Comparison of ENCODE assay signal across 10 mouse cellular contexts in genomic region chr16:38347588-38347987, GRCm38 (mm10). TPM values are rescaled to one million over a fixed set of nuclear protein-coding genes. Genes with fewer than 3 reads are reported as not detected.
A peak's percentile ranks its signal among the peaks of the same experiment; 100 is the strongest.
DNase-seq lines count a peak whose midpoint lies in the region; ATAC-seq and TF ChIP-seq lines count a peak whose summit lies in the region.
"Had no signal": no experiment of that assay in that cellular context is flagged by ENCODE, and none has a peak within 500 bp of the region (broad histone marks: within the 10 kb centered on the region; RNA-seq: fewer than 3 reads in every experiment).

No protein-coding gene starts in this region.

- peak overlapping the region; percentile 87 for H3K4me3 ChIP-seq in lung, postnatal 0 days (ENCODE audit: low read depth, low read length)
- H3K4me3 ChIP-seq in forebrain, embryonic 10.5 days: peak overlapping the region; percentile 72
- peak overlapping the region; percentile 87 for H3K4me3 ChIP-seq in limb, embryonic 12.5 days (replicated peaks)
- peak overlapping the region; percentile 55 for H3K4me3 ChIP-seq in stomach, embryonic 14.5 days (ENCODE audit: low read depth, low read length)

- H3K9me3 ChIP-seq in lung, postnatal 0 days (ENCODE audit: low read length): no peaks in the 10 kb centered on the region
- H3K9me3 ChIP-seq in forebrain, embryonic 10.5 days: no peaks in the 10 kb centered on the region
- H3K9me3 ChIP-seq in limb, embryonic 12.5 days: no peaks in the 10 kb centered on the region
- H3K9me3 ChIP-seq in stomach, embryonic 14.5 days (ENCODE audit: control insufficient read depth, low read depth, low read length): no peaks in the 10 kb centered on the region

- H3K27me3 ChIP-seq in lung, postnatal 0 days (replicated peaks; ENCODE audit: insufficient read depth, low read length): no peaks in the 10 kb centered on the region
- H3K27me3 ChIP-seq in forebrain, embryonic 10.5 days (ENCODE audit: poor library complexity, severe bottlenecking): no peaks in the 10 kb centered on the region
- no peaks in the 10 kb centered on the region for H3K27me3 ChIP-seq in limb, embryonic 12.5 days
- no peaks in the 10 kb centered on the region for H3K27me3 ChIP-seq in stomach, embryonic 14.5 days (ENCODE audit: control insufficient read depth, insufficient read depth, low read length)

- H3K4me1 ChIP-seq in lung, postnatal 0 days (ENCODE audit: insufficient read depth, low read depth, low read length): peaks cover 4% of the 10 kb centered on the region; the same call in 1 of the 2 replicates
- H3K4me1 ChIP-seq in forebrain, embryonic 10.5 days: peaks cover 17% of the 10 kb centered on the region
- H3K4me1 ChIP-seq in limb, embryonic 12.5 days (replicated peaks): peaks cover 5% of the 10 kb centered on the region
- H3K4me1 ChIP-seq in stomach, embryonic 14.5 days (ENCODE audit: control insufficient read depth, insufficient read depth, low read length): peaks cover 6% of the 10 kb centered on the region

- DNase-seq in lung, postnatal 0 days (ENCODE audit: low spot score): no peak
- DNase-seq in lung, postnatal 14 days: no peak
- DNase-seq in forebrain, embryonic 10.5 days (ENCODE audit: extremely low spot score, low spot score): no peak
- no peak for DNase-seq in cerebellum, postnatal 4 days (ENCODE audit: low spot score in 2 of 2)
- DNase-seq in layer of hippocampus, postnatal 25 days (ENCODE audit: extremely low spot score in 1 of 2, low spot score in 1 of 2): no peak
- DNase-seq in adrenal gland, postnatal 4 days (ENCODE audit: low spot score in 2 of 2): no peak
- DNase-seq: kidney, adult 9 months had no signal

- H3K36me3 ChIP-seq in lung, postnatal 0 days (ENCODE audit: insufficient read depth, low read length): no peaks in the 10 kb centered on the region
- H3K36me3 ChIP-seq in forebrain, embryonic 10.5 days (replicated peaks): peaks cover 38% of the 10 kb centered on the region
- peaks cover 27% of the 10 kb centered on the region for H3K36me3 ChIP-seq in limb, embryonic 12.5 days
- peaks cover 15% of the 10 kb centered on the region for H3K36me3 ChIP-seq in stomach, embryonic 14.5 days (ENCODE audit: control insufficient read depth, insufficient read depth, low read length)

- H3K9ac ChIP-seq in lung, postnatal 0 days (replicated peaks; ENCODE audit: low read depth): peak overlapping the region; percentile 86
- peak overlapping the region; percentile 83; the same call in 1 of the 2 replicates for H3K9ac ChIP-seq in limb, embryonic 12.5 days (replicated peaks)
- H3K9ac ChIP-seq in stomach, embryonic 14.5 days (replicated peaks; ENCODE audit: low read depth, low read length): peak overlapping the region; percentile 56

- no peak for TF ChIP-seq EP300 in lung, postnatal 0 days (IDR thresholded peaks at IDR 0.05)

- no peak overlapping the region; the same call in 1 of the 2 replicates for H3K27ac ChIP-seq in lung, postnatal 0 days (ENCODE audit: low read length)
- H3K27ac ChIP-seq in forebrain, embryonic 10.5 days: peak overlapping the region; percentile 93
- no peak overlapping the region for H3K27ac ChIP-seq in limb, embryonic 12.5 days
- no peak overlapping the region for H3K27ac ChIP-seq in stomach, embryonic 14.5 days (ENCODE audit: low read length)

- H3K4me2 ChIP-seq in lung, postnatal 0 days (replicated peaks; ENCODE audit: low read depth, low read length): peak overlapping the region; percentile 79
- H3K4me2 ChIP-seq in limb, embryonic 12.5 days: peak overlapping the region; percentile 79
- peak overlapping the region; percentile 65 for H3K4me2 ChIP-seq in stomach, embryonic 14.5 days (replicated peaks; ENCODE audit: low read depth, low read length)

- ATAC-seq in lung, postnatal 0 days: no peak
- ATAC-seq in limb, embryonic 12.5 days (ENCODE audit: insufficient number of reproducible peaks, insufficient read depth, low FRiP score, low TSS enrichment, low read depth): no peak
- ATAC-seq in stomach, embryonic 14.5 days (ENCODE audit: insufficient number of reproducible peaks, insufficient read depth, low FRiP score, low read depth): no peak

- TF ChIP-seq CTCF in lung, postnatal 0 days (IDR thresholded peaks at IDR 0.05): no peak

- 56% methylated on average over 6 of the region's 6 CpGs for WGBS in lung, postnatal 0 days
- WGBS in forebrain, embryonic 10.5 days: 60% methylated on average over 6 of the region's 6 CpGs
- WGBS in limb, embryonic 12.5 days: 62% methylated on average over 6 of the region's 6 CpGs
- WGBS in stomach, embryonic 14.5 days: 62% methylated on average over 6 of the region's 6 CpGs

RNA-seq across cellular contexts. Expression of gene Gm21987, which starts 0.7 kb away (rescaled TPM):
- polyA plus RNA-seq in lung, postnatal 0 days (2015; fragmentation: Nextera tagmentation; extraction: Ambion mirVana): not detected in 2 replicates
- not detected in 2 replicates for polyA plus RNA-seq in forebrain, embryonic 10.5 days (2016; fragmentation: Nextera tagmentation; extraction: Ambion mirVana)
- not detected in 2 replicates for polyA plus RNA-seq in limb, embryonic 12.5 days (2016; fragmentation: Nextera tagmentation; extraction: Ambion mirVana)
- not detected in 2 replicates for polyA plus RNA-seq in stomach, embryonic 14.5 days (2014; fragmentation: Nextera tagmentation; extraction: Ambion mirVana)
- total RNA-seq in layer of hippocampus, postnatal 25 days (2021): under 1 TPM in 1 of 2 experiments, not detected in 1; 0.94 TPM
- total RNA-seq in adrenal gland, postnatal 4 days (2021): not detected
- polyA plus RNA-seq: brain, embryonic 14.5 days had no signal

RNA-seq across cellular contexts. Expression of gene Cox17, which starts 0.8 kb away (rescaled TPM):
- 205 and 218 TPM in 2 replicates for polyA plus RNA-seq in lung, postnatal 0 days (2015; fragmentation: Nextera tagmentation; extraction: Ambion mirVana)
- polyA plus RNA-seq in forebrain, embryonic 10.5 days (2016; fragmentation: Nextera tagmentation; extraction: Ambion mirVana): 134 TPM in 2 replicates
- 114 and 117 TPM in 2 replicates for polyA plus RNA-seq in limb, embryonic 12.5 days (2016; fragmentation: Nextera tagmentation; extraction: Ambion mirVana)
- 135 and 147 TPM in 2 replicates for polyA plus RNA-seq in stomach, embryonic 14.5 days (2014; fragmentation: Nextera tagmentation; extraction: Ambion mirVana)
- 100 to 1,000 TPM; 117 to 135 TPM for total RNA-seq in layer of hippocampus, postnatal 25 days (2021)
- 100 to 1,000 TPM; 171 to 172 TPM for total RNA-seq in adrenal gland, postnatal 4 days (2021)

RNA-seq across cellular contexts. Expression of gene Maats1, which starts 5.6 kb away (rescaled TPM):
- 2.6 and 3.7 TPM in 2 replicates for polyA plus RNA-seq in lung, postnatal 0 days (2015; fragmentation: Nextera tagmentation; extraction: Ambion mirVana)
- 0.31 and 0.36 TPM in 2 replicates for polyA plus RNA-seq in forebrain, embryonic 10.5 days (2016; fragmentation: Nextera tagmentation; extraction: Ambion mirVana)
- 0.06 and 0.12 TPM in 2 replicates for polyA plus RNA-seq in limb, embryonic 12.5 days (2016; fragmentation: Nextera tagmentation; extraction: Ambion mirVana)
- polyA plus RNA-seq in stomach, embryonic 14.5 days (2014; fragmentation: Nextera tagmentation; extraction: Ambion mirVana): 0.18 TPM in 1 of 2 replicates, not detected in the other
- total RNA-seq in layer of hippocampus, postnatal 25 days (2021): 1 to 10 TPM; 1.0 to 1.4 TPM
- total RNA-seq in adrenal gland, postnatal 4 days (2021): 1 to 10 TPM in 1 of 2 experiments, under 1 TPM in 1; 0.56 to 1.1 TPM

RNA-seq across cellular contexts. Expression of gene Popdc2, which starts 14.4 kb away (rescaled TPM):
- polyA plus RNA-seq in lung, postnatal 0 days (2015; fragmentation: Nextera tagmentation; extraction: Ambion mirVana): 4.7 and 6.5 TPM in 2 replicates
- 0.63 and 0.73 TPM in 2 replicates for polyA plus RNA-seq in forebrain, embryonic 10.5 days (2016; fragmentation: Nextera tagmentation; extraction: Ambion mirVana)
- polyA plus RNA-seq in limb, embryonic 12.5 days (2016; fragmentation: Nextera tagmentation; extraction: Ambion mirVana): 0.70 and 1.9 TPM in 2 replicates
- polyA plus RNA-seq in stomach, embryonic 14.5 days (2014; fragmentation: Nextera tagmentation; extraction: Ambion mirVana): 5.4 and 5.7 TPM in 2 replicates
- under 1 TPM; 0.52 to 0.85 TPM for total RNA-seq in layer of hippocampus, postnatal 25 days (2021)
- total RNA-seq in adrenal gland, postnatal 4 days (2021): 1 to 10 TPM; 2.1 to 2.8 TPM

RNA-seq across cellular contexts. Expression of gene Nr1i2, which starts 53.0 kb away (rescaled TPM):
- 0.05 and 0.10 TPM in 2 replicates for polyA plus RNA-seq in lung, postnatal 0 days (2015; fragmentation: Nextera tagmentation; extraction: Ambion mirVana)
- not detected in 2 replicates for polyA plus RNA-seq in forebrain, embryonic 10.5 days (2016; fragmentation: Nextera tagmentation; extraction: Ambion mirVana)
- polyA plus RNA-seq in limb, embryonic 12.5 days (2016; fragmentation: Nextera tagmentation; extraction: Ambion mirVana): not detected in 2 replicates
- 2.6 and 4.1 TPM in 2 replicates for polyA plus RNA-seq in stomach, embryonic 14.5 days (2014; fragmentation: Nextera tagmentation; extraction: Ambion mirVana)
- total RNA-seq in layer of hippocampus, postnatal 25 days (2021): not detected
- 1 to 10 TPM in 1 of 2 experiments, under 1 TPM in 1; 0.70 to 4.3 TPM for total RNA-seq in adrenal gland, postnatal 4 days (2021)
- polyA plus RNA-seq: brain, embryonic 14.5 days had no signal
